Mouse (Mus musculus) kidney, embryonic 16.5 days (tissue): Measurements from ENCODE around the gene Gpr132. TPM values are rescaled to one million over a fixed set of nuclear protein-coding genes. Genes with fewer than 3 reads are reported as not detected.
"Not testable (repeated sequence)": the region's sequence is repeated elsewhere in the genome, so short reads cannot be mapped to it uniquely, and the experiment has no call there.

Source experiments
- ATAC-seq: fragments of 200-750 bp; cut with Nextera tagmentation; 2 replicates; pipeline ENCODE4 v1.8.0; 2017; ENCODE audit warnings: moderate TSS enrichment; ENCODE audit not compliant: low FRiP score, low TSS enrichment
- H3K27ac ChIP-seq: fragments of 300-500 bp; sonication (generic); 2 replicates; pipeline ENCODE4 v1.5.1; 2014; ENCODE audit warnings: low read length
- H3K27me3 ChIP-seq: fragments of 300-500 bp; sonication (generic); 2 replicates; pipeline ENCODE4 v1.6.1; 2014; ENCODE audit warnings: low read length, control low read depth, mixed read lengths; ENCODE audit not compliant: insufficient read depth
- H3K36me3 ChIP-seq: fragments of 300-500 bp; sonication (generic); 2 replicates; pipeline ENCODE4 v1.6.1; 2014; ENCODE audit warnings: low read length, control low read depth, mixed read lengths; ENCODE audit not compliant: insufficient read depth
- H3K4me1 ChIP-seq: fragments of 300-500 bp; sonication (generic); 2 replicates; pipeline ENCODE4 v1.6.1; 2014; ENCODE audit warnings: low read length, control low read depth, mixed read lengths; ENCODE audit not compliant: insufficient read depth
- H3K4me2 ChIP-seq: fragments of 300-500 bp; sonication (generic); replicated peaks from 2 replicates; pipeline ENCODE4 v1.6.1; 2014; ENCODE audit warnings: low read depth, low read length
- H3K4me3 ChIP-seq: fragments of 300-500 bp; sonication (generic); 2 replicates; pipeline ENCODE4 v1.5.1; 2014; ENCODE audit warnings: mild to moderate bottlenecking, low read length
- H3K9ac ChIP-seq: fragments of 300-500 bp; sonication (generic); replicated peaks from 2 replicates; pipeline ENCODE4 v1.6.1; 2014; ENCODE audit warnings: low read length
- H3K9me3 ChIP-seq: fragments of 300-500 bp; sonication (generic); 2 replicates; pipeline ENCODE4 v1.6.1; 2016; ENCODE audit warnings: low read length, control low read depth
- WGBS: fragments of 180-500 bp; shearing (Covaris S2); extraction: QIAGEN DNeasy Blood & Tissue Kit; methylation state at CpG from one replicate; pipeline ENCODE4 v1.1.7; 2014; 5-methylcytosine and 5-hydroxymethylcytosine counted together
- polyA plus RNA-seq: library from polyadenylated mRNA; unstranded; fragments of >200 nt; fragmentation: Nextera tagmentation; extraction: Ambion mirVana; gene quantifications from 2 replicates; pipeline ENCODE4 v1.2.1, GENCODE M21; 2015

The Gpr132 gene
- polyA plus RNA-seq, 1 experiment from 2014 or later = 0.22 TPM

GRCm38 (mm10) chr12:112842128-112842527, 25.9 kb downstream of the Gpr132 start:
- not testable (repeated sequence) for H3K9ac ChIP-seq, H3K9me3 ChIP-seq, H3K36me3 ChIP-seq, H3K4me3 ChIP-seq, H3K4me1 ChIP-seq, H3K4me2 ChIP-seq, H3K27ac ChIP-seq, ATAC-seq, H3K27me3 ChIP-seq
- WGBS = 70% methylated on average over 2 of the region's 2 CpGs

GRCm38 (mm10) chr12:112841338-112841892, 26.6 kb downstream of the Gpr132 start:
- not testable (repeated sequence) for H3K27ac ChIP-seq, H3K36me3 ChIP-seq, H3K4me3 ChIP-seq, ATAC-seq, H3K9ac ChIP-seq, H3K4me1 ChIP-seq, H3K4me2 ChIP-seq, H3K27me3 ChIP-seq, H3K9me3 ChIP-seq
- WGBS = 65% methylated on average over 4 of the region's 4 CpGs

GRCm38 (mm10) chr12:112840209-112841086, 27.6 kb downstream of the Gpr132 start:
- Histone ChIP-seq H3K36me3 (no peaks in the 10 kb centered on the region), H3K27ac (no peak overlapping the region), H3K4me2 (no peak overlapping the region), H3K4me3 (no peak overlapping the region), H3K4me1 (no peaks in the 10 kb centered on the region), H3K9me3 (no peaks in the 10 kb centered on the region), H3K27me3 (no peaks in the 10 kb centered on the region), H3K9ac (no peak overlapping the region)
- ATAC-seq = no peak; the same call in 1 of the 2 replicates
- 79% methylated on average over 25 of the region's 25 CpGs for WGBS

- Histone ChIP-seq H3K27ac (no peak overlapping the region), H3K9me3 (no peaks in the 10 kb centered on the region), H3K4me1 (peaks cover 8% of the 10 kb centered on the region), H3K36me3 (peaks cover 6% of the 10 kb centered on the region; the same call in 1 of the 2 replicates), H3K4me2 (no peak overlapping the region), H3K4me3 (no peak overlapping the region), H3K27me3 (no peaks in the 10 kb centered on the region), H3K9ac (no peak overlapping the region)
- WGBS = 67% methylated on average over 2 of the region's 2 CpGs
- ATAC-seq = no peak
Measured at GRCm38 (mm10) chr12:112835046-112835445, 33.0 kb downstream of the Gpr132 start.

GRCm38 (mm10) chr12:112833527-112833926, 34.5 kb downstream of the Gpr132 start:
- Histone ChIP-seq H3K4me3 (no peak overlapping the region), H3K27me3 (no peaks in the 10 kb centered on the region), H3K27ac (no peak overlapping the region), H3K4me1 (peaks cover 8% of the 10 kb centered on the region), H3K4me2 (no peak overlapping the region), H3K9me3 (no peaks in the 10 kb centered on the region), H3K9ac (0 out of 2 replicates have a peak overlapping the region, but pooled peaks have one; percentile 16), H3K36me3 (peaks cover 6% of the 10 kb centered on the region; the same call in 1 of the 2 replicates)
- ATAC-seq = no peak
- 80% methylated on average over 6 of the region's 6 CpGs for WGBS

GRCm38 (mm10) chr12:112832411-112832810, 35.6 kb downstream of the Gpr132 start:
- WGBS = 95% methylated on average over 5 of the region's 5 CpGs
- peaks cover 10% of the 10 kb centered on the region; the same call in 1 of the 2 replicates for H3K36me3 ChIP-seq
- no peak overlapping the region for H3K4me3 ChIP-seq
- H3K27ac ChIP-seq = no peak overlapping the region
- no peaks in the 10 kb centered on the region for H3K27me3 ChIP-seq
- no peak overlapping the region for H3K9ac ChIP-seq
- H3K4me2 ChIP-seq = no peak overlapping the region
- no peak for ATAC-seq
- H3K9me3 ChIP-seq = no peaks in the 10 kb centered on the region
- peaks cover 17% of the 10 kb centered on the region for H3K4me1 ChIP-seq

- H3K27ac ChIP-seq = no peak overlapping the region
- H3K9ac ChIP-seq = peak overlapping the region; percentile 87
- WGBS = 88% methylated on average over 3 of the region's 3 CpGs
- H3K9me3 ChIP-seq = no peaks in the 10 kb centered on the region
- H3K4me1 ChIP-seq = peaks cover 35% of the 10 kb centered on the region
- H3K4me3 ChIP-seq = peak overlapping the region; percentile 99
- peaks cover 22% of the 10 kb centered on the region; the same call in 1 of the 2 replicates for H3K36me3 ChIP-seq
- H3K27me3 ChIP-seq = no peaks in the 10 kb centered on the region
- peak overlapping the region; percentile 70 for H3K4me2 ChIP-seq
- ATAC-seq = no peak
Measured at GRCm38 (mm10) chr12:112830570-112830969, 37.5 kb downstream of the Gpr132 start.

GRCm38 (mm10) chr12:112830141-112830540, 37.9 kb downstream of the Gpr132 start:
- Histone ChIP-seq H3K36me3 (peaks cover 22% of the 10 kb centered on the region; the same call in 1 of the 2 replicates), H3K27ac (peak overlapping the region; percentile 64), H3K4me2 (peak overlapping the region; percentile 70), H3K4me3 (peak overlapping the region; percentile 99), H3K9ac (peak overlapping the region; percentile 87), H3K27me3 (no peaks in the 10 kb centered on the region), H3K4me1 (peaks cover 36% of the 10 kb centered on the region), H3K9me3 (no peaks in the 10 kb centered on the region)
- WGBS = 35% methylated on average over 2 of the region's 2 CpGs
- no peak for ATAC-seq

GRCm38 (mm10) chr12:112829244-112829864, 38.7 kb downstream of the Gpr132 start, which contains the start of gene Cdca4:
TSS of gene Cdca4 (minus strand) at chr12:112829423.
- under 1% methylated on average over 72 of the region's 72 CpGs for WGBS
- H3K4me2 ChIP-seq = peak within 1 kb of the TSS; percentile 77
- H3K27me3 ChIP-seq = no peaks in the 10 kb centered on the region
- H3K36me3 ChIP-seq = peaks cover 27% of the 10 kb centered on the region; the same call in 1 of the 2 replicates
- ATAC-seq = peak; percentile 97
- H3K4me3 ChIP-seq = peak within 1 kb of the TSS; percentile 99
- H3K9ac ChIP-seq = peak within 1 kb of the TSS; percentile 99
- peak within 1 kb of the TSS; percentile 93 for H3K27ac ChIP-seq
- H3K9me3 ChIP-seq = no peaks in the 10 kb centered on the region
- peaks cover 39% of the 10 kb centered on the region for H3K4me1 ChIP-seq
